Comparison of ENCODE assay signal across 7 mouse cellular contexts in genomic region chr8:57486491-57487440, GRCm38 (mm10). TPM values are rescaled to one million over a fixed set of nuclear protein-coding genes. Genes with fewer than 3 reads are reported as not detected.
DNase-seq lines count a peak whose midpoint lies in the region; ATAC-seq lines count a peak whose summit lies in the region.

No protein-coding gene starts in this region.

- peak overlapping the region; percentile 81 for H3K4me2 ChIP-seq in hindbrain, embryonic 16.5 days (ENCODE audit: low read length)

- peak overlapping the region; percentile 96 for H3K27ac ChIP-seq in hindbrain, embryonic 16.5 days (ENCODE audit: low read depth, low read length)

- H3K9ac ChIP-seq in hindbrain, embryonic 16.5 days (ENCODE audit: low read depth, low read length): peak overlapping the region; percentile 87

- H3K9me3 ChIP-seq in hindbrain, embryonic 16.5 days (ENCODE audit: control insufficient read depth, low read length): no peaks in the 10 kb centered on the region

- H3K4me1 ChIP-seq in hindbrain, embryonic 16.5 days (ENCODE audit: control insufficient read depth, insufficient read depth, low read depth, low read length): peaks cover 6% of the 10 kb centered on the region

- peaks cover 3% of the 10 kb centered on the region; the same call in 1 of the 2 replicates for H3K36me3 ChIP-seq in hindbrain, embryonic 16.5 days (ENCODE audit: control insufficient read depth, insufficient read depth, low read length)

- DNase-seq in ZHBTc4 (ENCODE audit: low read depth, low spot score): peak; percentile 67
- DNase-seq in cerebellum, postnatal 14 days: peak; percentile 62 to 70
- DNase-seq in frontal cortex, postnatal 25 days (ENCODE audit: low spot score in 2 of 2): peak; percentile 31 to 44
- DNase-seq in left cerebral cortex, postnatal 25 days (ENCODE audit: low spot score in 2 of 2): peak; percentile 53 to 58
- peak; percentile 49 for DNase-seq in right cerebral cortex, postnatal 14 days

- WGBS in hindbrain, embryonic 16.5 days: under 1% methylated on average over 53 of the region's 54 CpGs

- ATAC-seq in hindbrain, embryonic 16.5 days: peak; percentile 63
- ATAC-seq in megakaryocyte progenitor cell, adult 5-6 weeks (replicated peaks; ENCODE audit: poor library complexity): peak; percentile 29

- intact Hi-C loops in left cerebral cortex, postnatal 25 days (cut with DNase I): loop anchor here (1.0 to 5.0 kb wide), 4 partner anchors 25 to 56 kb away; partner anchors contain the start of gene Hmgb2

- H3K4me3 ChIP-seq in hindbrain, embryonic 16.5 days (ENCODE audit: low read length): peak overlapping the region; percentile 96

- H3K27me3 ChIP-seq in hindbrain, embryonic 16.5 days (replicated peaks; ENCODE audit: control insufficient read depth, insufficient read depth, low read length): no peaks in the 10 kb centered on the region

RNA-seq across cellular contexts. Expression of gene Sap30, which starts 0.9 kb away (rescaled TPM):
- 20.7 and 22.9 TPM in 2 replicates for polyA plus RNA-seq in hindbrain, embryonic 16.5 days (2015; fragmentation: Nextera tagmentation; extraction: Ambion mirVana)
- total RNA-seq in left cerebral cortex, postnatal 25 days (2021): 1 to 10 TPM; 8.3 to 8.6 TPM
- total RNA-seq in megakaryocyte progenitor cell, adult 5-6 weeks (2015): 56.9 and 60.7 TPM in 2 replicates
- 73.0 and 90.5 TPM in 2 replicates for total RNA-seq in megakaryocyte progenitor cell, adult 5-6 weeks (2017)

RNA-seq across cellular contexts. Expression of gene Hmgb2, which starts 24.9 kb away (rescaled TPM):
- 65.0 and 67.4 TPM in 2 replicates for polyA plus RNA-seq in hindbrain, embryonic 16.5 days (2015; fragmentation: Nextera tagmentation; extraction: Ambion mirVana)
- total RNA-seq in left cerebral cortex, postnatal 25 days (2021): 1 to 10 TPM; 2.4 to 5.5 TPM
- 432 and 457 TPM in 2 replicates for total RNA-seq in megakaryocyte progenitor cell, adult 5-6 weeks (2015)
- total RNA-seq in megakaryocyte progenitor cell, adult 5-6 weeks (2017): 491 and 530 TPM in 2 replicates

RNA-seq across cellular contexts. Expression of gene Scrg1, which starts 31.0 kb away (rescaled TPM):
- polyA plus RNA-seq in hindbrain, embryonic 16.5 days (2015; fragmentation: Nextera tagmentation; extraction: Ambion mirVana): 13.7 and 24.4 TPM in 2 replicates
- total RNA-seq in left cerebral cortex, postnatal 25 days (2021): 10 to 100 TPM; 44.5 to 54.1 TPM
- total RNA-seq in megakaryocyte progenitor cell, adult 5-6 weeks (2015): 0.88 and 1.6 TPM in 2 replicates
- not detected in 2 replicates for total RNA-seq in megakaryocyte progenitor cell, adult 5-6 weeks (2017)

Comparison
In these comparisons a context has a peak if more than half of its experiments do, and no peak if none do; other contexts are left out.
1. Peak in every context shown above with its lines: DNase-seq, ATAC-seq, H3K4me3 ChIP-seq and H3K27ac ChIP-seq.
2. RNA of gene Sap30, which starts 0.9 kb away (total RNA-seq): 56.9 to 90.5 TPM in megakaryocyte progenitor cell, adult 5-6 weeks; 8.3 to 8.6 TPM in left cerebral cortex, postnatal 25 days; every median in the first group is over 4 times any median in the second.
3. RNA of gene Hmgb2, which starts 24.9 kb away (total RNA-seq): 432 to 530 TPM in megakaryocyte progenitor cell, adult 5-6 weeks; 2.4 to 5.5 TPM in left cerebral cortex, postnatal 25 days; every median in the first group is over 10 times any median in the second.
4. RNA of gene Scrg1, which starts 31.0 kb away (total RNA-seq): 44.5 to 54.1 TPM in left cerebral cortex, postnatal 25 days; 0.88 to 1.6 TPM in megakaryocyte progenitor cell, adult 5-6 weeks; every median in the first group is over 10 times any median in the second.